Mouse (Mus musculus) forebrain, embryonic 10.5 days (tissue): ENCODE measurements around the gene Shisa2. TPM values are rescaled to one million over a fixed set of nuclear protein-coding genes. Genes with fewer than 3 reads are reported as not detected.
A peak's percentile ranks its signal among the peaks of the same experiment; 100 is the strongest.

Experiments used
- DNase-seq: peaks from one replicate; pipeline ENCODE4 v3.0.0-alpha.2; 2017; ENCODE audit warnings: low spot score; ENCODE audit errors: extremely low spot score
- H3K27ac ChIP-seq: fragments of 300-500 bp; sonication (generic); 2 replicates; pipeline ENCODE4 v1.5.1; 2016; ENCODE audit warnings: mild to moderate bottlenecking
- H3K27me3 ChIP-seq: fragments of 300-500 bp; sonication (generic); 2 replicates; pipeline ENCODE4 v1.6.1; 2016; ENCODE audit warnings: mild to moderate bottlenecking; ENCODE audit not compliant: poor library complexity, severe bottlenecking
- H3K36me3 ChIP-seq: fragments of 300-500 bp; sonication (generic); replicated peaks from 2 replicates; pipeline ENCODE4 v1.6.1; 2016; ENCODE audit warnings: mild to moderate bottlenecking, moderate library complexity
- H3K4me1 ChIP-seq: fragments of 300-500 bp; sonication (generic); 2 replicates; pipeline ENCODE4 v1.6.1; 2016
- H3K4me3 ChIP-seq: fragments of 300-500 bp; sonication (generic); 2 replicates; pipeline ENCODE4 v1.5.1; 2016; ENCODE audit warnings: mild to moderate bottlenecking, moderate library complexity
- H3K9me3 ChIP-seq: fragments of 300-500 bp; sonication (generic); 2 replicates; pipeline ENCODE4 v1.6.1; 2016; ENCODE audit warnings: mild to moderate bottlenecking, moderate library complexity
- WGBS: fragments of 180-500 bp; shearing (Covaris S2); methylation state at CpG from one replicate; pipeline ENCODE4 v1.1.7; 2016; 5-methylcytosine and 5-hydroxymethylcytosine counted together
- polyA plus RNA-seq: library from polyadenylated mRNA; unstranded; fragments of >200 nt; fragmentation: Nextera tagmentation; extraction: Ambion mirVana; gene quantifications from 2 replicates; pipeline ENCODE4 v1.2.1, GENCODE M21; 2016

Shisa2 gene
- polyA plus RNA-seq, 1 experiment from 2014 or later = 23.3 TPM

DNA sequence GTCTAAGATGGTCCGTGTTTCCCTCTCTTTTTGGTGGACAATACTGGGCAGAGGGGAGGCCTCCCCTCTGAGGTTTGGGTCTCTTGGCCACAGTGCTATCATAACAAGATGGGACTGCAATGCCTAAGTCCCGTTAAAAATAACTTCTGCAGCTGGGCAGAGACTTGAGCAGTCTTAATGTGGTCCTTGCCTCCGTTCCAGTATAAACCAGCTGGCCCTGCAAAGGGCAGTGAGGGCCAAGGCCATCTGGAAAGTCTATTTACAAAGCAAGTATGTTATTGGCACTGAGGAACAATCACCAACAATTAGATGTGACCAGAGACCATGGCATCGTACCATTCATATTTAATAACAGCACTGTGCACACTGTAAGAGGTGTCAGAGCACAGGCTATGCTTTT lies 50.2 kb downstream of the Shisa2 start:
- DNase-seq = no peak
- Histone ChIP-seq H3K36me3 (no peaks in the 10 kb centered on the region), H3K27ac (peak overlapping the region; percentile 40; the same call in 1 of the 2 replicates), H3K4me3 (no peak overlapping the region), H3K9me3 (no peaks in the 10 kb centered on the region), H3K4me1 (peaks cover 43% of the 10 kb centered on the region), H3K27me3 (peaks cover 16% of the 10 kb centered on the region)
- WGBS = 85% methylated on average over 4 of the region's 4 CpGs

- peaks cover 33% of the 10 kb centered on the region for H3K4me1 ChIP-seq
- no peak for DNase-seq
- H3K9me3 ChIP-seq = no peaks in the 10 kb centered on the region
- no peak overlapping the region for H3K4me3 ChIP-seq
- WGBS = 71% methylated on average over 7 of the region's 7 CpGs
- peaks cover 14% of the 10 kb centered on the region for H3K27me3 ChIP-seq
- no peaks in the 10 kb centered on the region for H3K36me3 ChIP-seq
- H3K27ac ChIP-seq = no peak overlapping the region
Observed at GRCm38 (mm10) chr14:59677598-59678003, 52.5 kb downstream of the Shisa2 start.

Other genes starting within 250 kb of the Shisa2 start
- 0.51 and 0.79 TPM in 2 replicates for gene Phf11c, start 229.9 kb upstream of the Shisa2 start, polyA plus RNA-seq
- 11.8 and 13.7 TPM in 2 replicates for gene Setdb2, start 184.4 kb upstream of the Shisa2 start, polyA plus RNA-seq
- 44.5 and 46.0 TPM in 2 replicates for gene Cab39l, start 184.3 kb upstream of the Shisa2 start, polyA plus RNA-seq
- 23.5 and 26.6 TPM in 2 replicates for gene Cdadc1, start 27.3 kb upstream of the Shisa2 start, polyA plus RNA-seq